Mouse (Mus musculus) embryo, embryonic 10 days (tissue): Measurements from ENCODE around the gene Pcca.
"Not testable (repeated sequence)": the region's sequence is repeated elsewhere in the genome, so short reads cannot be mapped to it uniquely, and the experiment has no call there.

ENCODE experiments used
- DNase-seq: peaks from one replicate; pipeline ENCODE4 v3.0.0-alpha.2; 2015; ENCODE audit warnings: low spot score

The Pcca gene

DNA sequence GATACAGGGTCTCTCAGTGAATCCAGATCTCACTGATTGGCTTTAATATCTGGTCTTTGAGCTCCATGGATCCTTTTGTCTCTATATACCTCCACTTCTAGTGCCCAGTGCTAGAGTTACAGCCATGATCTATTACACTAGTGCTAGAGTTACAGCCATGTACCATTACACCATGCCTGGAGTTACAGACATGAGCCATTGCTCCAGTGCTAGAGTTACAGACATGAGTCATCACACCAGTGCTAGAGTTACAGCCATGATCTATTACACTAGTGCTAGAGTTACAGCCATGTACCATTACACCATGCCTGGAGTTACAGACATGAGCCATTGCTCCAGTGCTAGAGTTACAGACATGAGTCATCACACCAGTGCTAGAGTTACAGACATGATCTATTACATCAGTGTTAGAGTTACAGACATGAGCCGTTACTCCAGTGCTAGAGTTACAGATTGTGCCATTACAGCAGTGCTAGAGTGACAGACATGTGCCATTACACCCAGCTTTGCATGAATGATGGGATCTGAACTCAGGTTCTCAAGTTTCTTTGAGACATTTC lies 26.8 kb downstream of the Pcca start:
- DNase-seq, result not testable (repeated sequence)

DNA sequence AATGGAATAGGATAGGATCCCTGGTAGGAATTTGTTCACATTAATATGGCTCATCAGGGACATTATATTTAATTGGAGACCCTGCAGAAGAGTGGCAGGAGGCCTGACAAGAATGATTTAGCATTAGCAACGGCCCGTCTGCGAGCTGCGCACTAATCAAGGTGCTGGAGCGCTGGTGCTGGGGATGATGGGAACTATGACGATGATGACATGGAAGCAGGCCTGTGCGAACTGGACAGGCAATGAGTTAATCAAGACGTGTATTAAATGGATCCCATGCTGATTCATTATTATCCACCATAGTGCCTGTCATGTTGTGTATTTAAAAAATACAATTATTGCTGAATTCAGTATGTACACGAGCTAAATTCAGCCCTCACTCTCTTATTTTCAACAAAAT lies 36.7 kb downstream of the Pcca start:
- DNase-seq, result no peak

DNA sequence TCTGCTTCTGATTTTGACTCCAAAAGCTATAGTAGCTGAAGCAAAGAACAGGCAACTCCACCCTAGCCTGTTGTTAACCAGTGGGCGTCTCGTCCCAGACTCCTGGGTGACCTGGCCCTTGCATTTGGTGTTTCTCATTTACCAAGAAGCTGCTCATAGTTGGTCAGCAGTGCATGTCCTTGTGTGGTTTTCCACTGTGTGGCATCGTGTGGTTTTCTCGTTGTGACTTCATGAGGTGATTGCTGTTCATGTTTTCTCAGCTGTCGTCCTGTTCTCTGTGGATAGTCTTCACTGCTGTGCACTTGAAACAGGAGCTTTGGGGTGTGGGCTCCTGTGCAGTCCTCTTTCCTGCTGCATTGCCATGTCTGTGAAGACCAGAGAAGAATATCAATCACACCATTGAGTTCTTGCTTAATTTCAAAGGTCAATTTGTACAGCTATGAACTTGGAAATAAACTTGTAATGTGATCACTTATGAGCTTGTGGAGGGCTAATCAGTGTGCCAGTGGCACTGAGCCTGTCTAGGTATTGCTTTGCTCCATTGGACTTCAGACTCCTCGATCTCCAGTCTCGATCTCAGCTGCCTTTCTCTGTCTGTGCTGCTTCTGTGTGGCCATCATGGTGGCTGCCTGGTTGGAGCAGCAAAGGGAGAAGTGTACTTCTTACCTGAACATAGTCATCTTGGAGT lies 40.1 kb downstream of the Pcca start:
- DNase-seq, result no peak

DNA sequence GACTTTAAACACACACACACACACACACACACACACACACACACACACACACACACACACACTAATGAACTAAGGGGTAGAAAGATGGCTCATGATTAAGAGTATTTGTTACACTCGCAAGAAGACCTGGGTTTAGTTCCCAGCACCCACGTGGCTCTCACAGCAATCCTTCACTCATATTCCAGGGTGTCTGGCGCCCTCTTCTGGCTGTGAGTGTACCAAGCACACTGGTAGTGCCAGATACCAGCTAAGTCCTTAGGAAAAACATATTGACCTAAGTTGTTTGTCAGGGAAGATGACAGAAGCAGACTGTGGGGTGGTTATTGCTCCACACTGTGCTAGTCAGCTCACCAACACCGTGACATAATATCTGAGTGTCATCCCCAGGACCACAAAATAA lies 43.7 kb downstream of the Pcca start:
- DNase-seq, result no peak

DNA sequence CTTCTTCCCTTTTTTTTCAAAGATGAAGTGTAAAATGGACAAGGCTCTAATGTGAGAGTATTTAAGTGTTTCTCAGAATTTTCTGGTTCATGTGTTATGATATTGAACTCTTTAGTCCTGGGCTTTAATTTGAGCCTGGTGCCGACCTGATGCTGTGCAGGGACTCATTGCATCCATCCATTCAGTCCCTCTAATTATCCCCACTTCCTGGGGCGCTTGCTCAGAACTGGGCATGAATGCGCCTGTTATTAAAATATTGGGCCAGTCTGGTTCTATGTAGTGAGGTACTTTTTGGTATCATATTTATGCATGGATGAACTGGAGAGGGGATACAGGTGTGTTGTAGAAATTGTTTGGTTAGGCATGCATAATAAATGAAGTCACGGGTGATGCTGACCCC lies 47.9 kb downstream of the Pcca start:
- no peak for DNase-seq

DNA sequence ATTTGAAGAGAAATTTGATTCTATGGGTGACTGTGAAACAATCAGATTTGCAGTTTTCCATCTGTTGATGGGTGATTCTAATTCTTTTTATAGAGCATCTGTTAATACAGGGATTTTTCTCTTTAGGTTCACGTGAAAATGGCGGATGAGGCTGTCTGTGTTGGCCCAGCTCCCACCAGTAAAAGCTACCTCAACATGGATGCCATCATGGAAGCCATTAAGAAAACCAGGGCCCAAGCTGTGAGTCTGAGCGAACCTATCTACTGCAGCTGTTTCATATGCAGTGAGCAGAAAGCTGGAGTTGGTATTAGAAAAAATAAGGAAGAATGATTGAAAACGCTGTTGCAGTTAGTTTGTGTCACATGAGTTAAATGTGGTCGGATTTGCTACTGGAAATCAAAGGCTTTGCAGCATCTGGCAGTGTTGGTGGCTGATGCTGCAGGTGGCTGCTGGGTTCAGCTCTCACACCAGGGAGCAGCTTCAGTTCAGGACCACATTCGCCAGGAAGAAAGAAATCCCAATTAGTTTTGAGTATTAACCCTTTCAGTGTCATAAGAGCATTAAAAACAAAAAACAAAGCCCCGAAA lies 48.5 kb downstream of the Pcca start:
- no peak for DNase-seq

DNA sequence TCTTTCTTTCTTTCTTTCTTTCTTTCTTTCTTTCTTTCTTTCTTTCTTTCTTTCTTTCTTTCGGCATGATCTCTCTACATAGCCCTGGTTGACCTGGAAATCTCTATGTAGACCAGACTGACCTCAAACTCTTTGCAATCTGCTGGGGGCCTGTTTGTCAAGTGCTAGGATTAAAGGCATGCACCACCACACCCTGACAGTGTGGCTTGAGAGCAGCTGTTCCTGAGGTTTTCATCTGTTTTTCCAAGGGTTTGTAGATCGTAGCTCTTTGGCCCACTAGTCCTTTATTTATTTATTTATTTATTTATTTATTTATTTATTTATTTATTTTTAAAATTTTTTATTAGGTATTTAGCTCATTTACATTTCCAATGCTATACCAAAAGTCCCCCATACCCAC lies 50.0 kb downstream of the Pcca start:
- not testable (repeated sequence) for DNase-seq

DNA sequence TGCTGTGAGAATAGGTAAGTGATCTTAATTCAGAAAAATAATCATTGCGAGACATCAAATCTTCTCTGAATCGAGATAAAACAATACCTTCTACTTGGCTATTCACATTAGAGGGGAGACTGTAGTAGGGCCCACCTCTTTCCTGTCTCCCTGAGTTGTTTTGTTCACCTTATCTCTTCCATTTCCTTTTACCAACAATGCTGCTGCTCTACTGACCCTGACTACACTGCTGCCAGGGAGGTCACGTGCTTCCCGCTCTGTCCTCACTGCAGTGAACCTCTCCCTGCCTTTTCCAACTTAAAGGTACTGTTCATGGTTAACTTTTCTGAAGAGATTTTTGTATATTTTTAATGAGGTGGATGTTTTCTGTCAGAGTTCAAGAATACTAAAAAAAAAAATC lies 52.8 kb downstream of the Pcca start:
- DNase-seq, result no peak

DNA sequence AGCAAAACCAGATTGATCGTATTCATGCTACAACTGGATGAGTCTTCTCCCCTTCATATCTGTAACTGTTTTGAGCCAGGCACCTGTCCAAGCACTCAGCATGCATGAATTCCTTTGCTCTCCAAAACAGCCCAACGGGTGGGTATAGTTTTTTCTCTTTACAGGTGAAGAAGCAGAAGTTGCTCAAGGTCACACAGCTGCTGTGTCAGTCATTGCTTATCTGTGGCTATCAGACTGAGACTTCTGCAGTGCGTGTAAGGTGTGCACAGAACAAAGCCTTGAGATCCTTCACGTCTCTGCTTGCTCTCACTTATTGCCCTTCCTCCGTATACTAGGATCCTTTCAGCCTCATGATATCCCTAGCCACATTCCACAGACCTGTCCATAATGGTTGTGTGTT lies 63.4 kb downstream of the Pcca start:
- no peak for DNase-seq

DNA sequence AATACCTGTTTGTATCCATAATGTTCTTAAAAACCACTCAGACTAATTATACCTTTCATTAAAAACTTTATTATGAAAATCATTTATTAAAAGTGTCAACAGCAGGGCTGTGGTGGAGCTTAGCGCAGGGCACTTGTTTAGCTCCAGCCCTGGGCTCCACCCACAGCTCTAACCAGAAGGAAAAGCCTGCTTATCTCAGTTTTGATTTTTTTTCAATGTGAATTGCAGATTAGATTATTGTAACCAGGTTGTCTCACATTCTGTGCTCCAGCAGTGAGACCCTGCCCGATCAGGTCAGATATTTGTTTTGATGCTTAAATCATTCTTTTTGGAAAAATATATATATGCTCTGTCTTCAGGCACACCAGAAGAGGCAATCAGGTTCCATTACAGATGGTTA lies 64.7 kb downstream of the Pcca start:
- no peak for DNase-seq

DNA sequence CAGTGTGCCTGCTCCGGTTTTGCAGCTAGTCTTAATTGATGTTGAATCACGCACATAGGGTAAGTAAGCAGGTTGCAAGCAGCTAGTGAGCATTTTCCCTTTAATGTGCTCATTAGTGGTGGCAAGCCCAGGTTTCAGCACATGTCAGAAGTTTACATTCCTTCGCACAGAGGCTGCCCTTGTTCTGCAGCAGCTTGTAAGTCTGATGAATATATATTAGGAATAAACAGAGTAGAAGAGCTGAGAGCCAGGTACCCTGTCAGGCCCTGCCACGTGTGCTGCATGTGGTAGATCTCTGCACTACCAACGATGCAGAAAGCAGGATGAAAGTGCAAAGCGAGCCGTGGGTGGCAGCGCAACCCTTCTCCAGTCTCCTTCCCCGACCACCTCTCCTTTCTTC lies 65.7 kb downstream of the Pcca start:
- no peak for DNase-seq

DNA sequence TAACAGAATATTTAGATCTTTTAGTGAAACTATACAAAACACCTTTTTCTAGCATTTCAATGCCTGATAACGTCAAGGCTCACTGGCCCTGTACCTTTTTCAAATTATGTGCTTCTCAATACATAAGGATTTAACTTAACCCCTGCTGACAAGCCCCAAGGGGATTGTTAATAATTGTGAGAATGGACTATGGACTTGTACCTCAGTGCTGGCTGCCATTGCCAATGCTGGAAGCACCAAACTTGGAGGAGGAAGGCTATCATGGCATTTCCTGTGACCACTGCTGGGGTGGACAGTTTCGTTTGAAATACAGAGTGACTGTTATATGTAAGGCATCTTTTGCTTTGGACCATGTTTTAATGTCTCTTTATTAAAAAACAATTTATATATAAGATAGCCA lies 68.6 kb downstream of the Pcca start:
- DNase-seq, result no peak

DNA sequence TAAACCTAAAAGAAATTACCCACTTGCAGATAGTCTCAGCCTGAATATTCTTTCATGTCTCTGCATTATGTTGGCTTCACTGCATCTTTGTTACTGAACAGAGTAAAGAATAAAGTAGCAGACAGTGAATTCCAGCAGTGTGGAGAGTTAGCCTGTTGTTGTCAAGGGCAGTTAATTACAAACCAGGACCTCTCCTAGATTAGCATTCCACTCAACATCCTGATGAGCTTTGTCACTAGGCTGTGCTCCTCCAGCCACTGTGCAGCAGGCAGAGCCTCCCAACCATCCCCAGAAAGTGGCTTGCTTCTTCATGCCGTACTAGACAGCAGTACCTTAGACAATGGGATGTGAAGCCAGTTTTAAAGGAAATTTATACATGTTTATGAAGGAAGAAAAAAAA lies 72.4 kb downstream of the Pcca start:
- DNase-seq, result no peak

DNA sequence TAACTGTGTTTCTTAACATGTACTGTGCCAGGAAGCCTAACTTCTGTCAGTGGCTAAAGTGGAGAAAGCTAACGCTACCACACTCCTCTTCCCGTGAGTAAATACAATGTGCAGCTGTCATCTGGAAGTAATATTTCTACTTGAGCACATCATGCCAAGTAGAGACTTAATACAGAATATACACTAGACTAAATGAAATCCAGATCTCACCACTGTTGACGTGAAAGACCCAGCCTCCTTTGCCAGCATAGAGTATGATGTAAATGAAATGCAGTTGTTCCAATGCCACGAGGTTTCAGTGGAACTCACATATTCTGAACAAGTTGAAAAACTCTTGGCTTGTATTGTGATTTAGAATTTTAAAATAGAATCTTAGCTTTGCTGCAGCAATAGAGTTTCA lies 73.3 kb downstream of the Pcca start:
- DNase-seq, result no peak

DNA sequence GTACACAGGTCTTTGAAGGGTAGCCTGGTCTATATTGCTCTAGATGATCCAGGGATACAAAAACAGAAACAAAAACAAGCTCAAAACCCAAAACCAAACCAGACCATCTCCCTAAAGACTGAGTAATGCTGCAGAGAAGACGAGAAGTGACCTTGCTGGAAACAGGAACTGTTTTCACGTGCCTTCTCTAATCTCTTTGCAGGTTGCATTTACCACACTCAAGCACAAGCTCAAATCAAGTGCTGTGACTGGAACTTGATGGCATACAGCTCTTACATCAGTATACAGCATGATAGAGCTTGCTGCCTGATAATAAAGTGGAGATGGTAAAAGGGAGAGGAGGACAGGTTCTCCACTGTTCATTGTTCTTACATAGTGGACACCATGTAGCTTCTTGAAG lies 74.2 kb downstream of the Pcca start:
- no peak for DNase-seq

DNA sequence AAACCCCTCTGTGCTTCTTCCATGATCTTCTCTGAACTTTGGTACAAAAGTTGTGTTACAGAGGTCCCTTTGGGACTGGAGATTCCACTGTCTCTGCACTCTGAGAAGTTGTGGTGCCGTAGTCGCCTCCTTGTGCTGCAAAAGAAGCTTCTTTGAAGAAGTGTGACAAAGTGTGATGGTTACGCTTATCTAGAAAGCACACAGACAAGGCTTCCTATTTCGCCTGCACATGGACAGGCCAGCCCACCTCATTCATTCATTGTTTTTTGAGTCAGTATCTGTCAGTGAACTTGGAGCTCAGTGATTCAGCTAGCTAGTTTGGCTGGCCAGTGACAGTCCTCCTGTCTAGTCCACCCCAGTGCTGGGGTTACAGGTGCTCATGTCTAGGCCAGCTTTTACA lies 76.9 kb downstream of the Pcca start:
- DNase-seq, result no peak

DNA sequence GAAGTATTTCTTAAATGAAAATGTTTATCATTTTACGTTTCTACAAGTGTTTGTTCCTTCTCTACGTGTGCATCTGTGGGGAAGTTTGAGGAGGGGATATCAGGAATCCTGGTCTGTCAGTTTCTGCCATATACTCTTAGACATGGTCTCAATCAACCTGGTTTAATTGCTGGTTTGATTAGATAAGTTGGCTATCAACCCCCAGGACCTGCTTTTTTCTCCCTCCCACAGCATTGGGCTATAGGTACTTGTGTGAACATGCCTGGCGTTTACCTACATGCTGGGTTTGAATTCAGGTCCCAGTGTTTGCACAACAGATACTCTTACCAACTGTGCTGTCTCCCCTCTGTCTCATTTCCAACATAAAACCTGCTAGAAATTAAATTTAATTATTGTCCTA lies 78.2 kb downstream of the Pcca start:
- DNase-seq, result no peak

DNA sequence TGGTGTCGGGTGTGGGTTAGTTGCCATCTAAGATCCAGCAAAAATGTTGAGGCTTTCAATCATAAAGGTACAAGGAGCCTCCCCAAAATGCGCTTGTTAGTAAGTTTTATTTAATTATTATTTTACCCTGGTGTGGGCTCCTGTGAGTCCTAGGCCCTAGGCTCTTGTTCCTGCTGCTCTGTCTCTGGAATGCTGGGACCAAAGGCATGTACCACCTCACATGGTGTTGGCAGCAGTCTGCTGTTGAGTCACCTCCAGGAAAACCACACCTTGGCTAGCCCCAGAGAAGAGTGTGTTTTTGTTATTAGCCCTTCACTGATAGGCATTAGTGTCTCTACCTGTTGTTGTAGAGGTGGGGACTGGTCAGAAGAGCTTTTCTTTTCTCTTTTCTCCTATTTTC lies 83.5 kb downstream of the Pcca start:
- DNase-seq, result no peak

DNA sequence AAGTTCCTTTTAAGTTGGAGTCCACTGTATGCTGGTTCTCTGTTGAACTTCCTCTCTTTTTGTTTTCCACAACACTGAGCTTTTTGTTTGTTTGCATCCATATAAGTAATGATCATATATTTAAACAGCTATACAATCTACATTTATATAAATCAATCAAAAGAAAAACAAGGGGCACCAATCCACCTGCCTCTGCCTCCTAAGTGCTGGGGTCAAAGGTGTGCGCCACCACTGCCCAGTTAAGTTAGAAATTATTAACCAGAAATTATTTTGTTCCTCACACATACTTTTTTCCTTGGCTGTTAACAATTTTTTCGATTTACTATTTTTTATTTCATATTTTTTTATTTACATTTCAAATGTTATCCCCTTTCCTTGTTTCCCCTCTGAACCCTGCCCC lies 99.3 kb downstream of the Pcca start:
- no peak for DNase-seq

DNA sequence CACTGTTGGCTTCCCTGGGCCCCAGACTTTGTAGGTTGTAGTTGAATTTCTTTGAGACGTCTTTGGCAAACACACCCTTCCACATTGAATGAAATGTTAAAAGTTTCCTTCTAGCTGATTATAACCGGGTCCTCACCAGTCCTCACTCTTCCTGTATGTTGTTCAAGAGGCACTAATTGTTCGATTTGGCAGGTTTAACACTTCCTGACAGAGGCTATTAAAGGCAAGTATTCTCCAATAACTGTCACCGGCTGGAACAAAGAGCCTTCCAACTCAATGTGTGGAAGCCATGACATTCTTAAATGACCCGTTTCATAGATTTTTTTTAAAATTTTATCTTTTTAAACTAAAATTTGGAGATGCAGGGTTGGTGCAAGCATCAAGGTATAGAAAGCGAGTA lies 102.5 kb downstream of the Pcca start:
- no peak for DNase-seq

DNA sequence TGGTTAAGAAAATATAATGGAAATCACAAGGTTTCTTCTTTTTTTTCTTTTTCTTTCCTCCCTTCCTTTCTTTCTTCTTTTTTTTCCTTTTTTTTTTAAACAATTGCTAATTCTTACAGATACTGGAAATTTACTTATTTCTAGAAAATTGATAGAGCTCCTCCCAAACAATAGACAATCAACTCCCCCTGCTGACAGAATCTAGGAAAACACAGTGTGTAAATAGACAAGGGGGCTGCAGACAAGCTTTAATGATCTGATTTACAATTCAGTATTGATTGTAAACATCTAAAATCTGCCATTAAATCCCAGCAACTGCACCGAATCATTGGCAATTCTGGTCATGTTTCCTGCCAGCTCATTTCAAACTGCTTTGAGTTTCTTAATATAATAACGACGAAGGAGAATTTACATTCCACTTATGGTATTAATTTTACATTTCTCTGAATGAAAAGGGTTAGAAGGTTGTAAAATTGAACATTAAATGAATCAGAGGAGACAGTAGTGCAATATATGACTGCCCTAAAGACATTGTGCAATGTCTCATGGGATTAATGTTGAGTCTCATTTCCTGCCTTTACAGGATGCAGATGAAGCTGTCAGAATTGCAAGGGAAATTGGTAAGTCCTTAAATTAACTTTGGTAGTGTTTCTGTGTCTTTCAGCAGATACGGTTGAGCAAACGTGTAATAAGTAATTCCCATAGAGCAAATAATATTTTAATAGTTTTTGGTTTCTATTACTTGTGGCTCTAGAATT lies 103.9 kb downstream of the Pcca start:
- DNase-seq, result peak; percentile 22

DNA sequence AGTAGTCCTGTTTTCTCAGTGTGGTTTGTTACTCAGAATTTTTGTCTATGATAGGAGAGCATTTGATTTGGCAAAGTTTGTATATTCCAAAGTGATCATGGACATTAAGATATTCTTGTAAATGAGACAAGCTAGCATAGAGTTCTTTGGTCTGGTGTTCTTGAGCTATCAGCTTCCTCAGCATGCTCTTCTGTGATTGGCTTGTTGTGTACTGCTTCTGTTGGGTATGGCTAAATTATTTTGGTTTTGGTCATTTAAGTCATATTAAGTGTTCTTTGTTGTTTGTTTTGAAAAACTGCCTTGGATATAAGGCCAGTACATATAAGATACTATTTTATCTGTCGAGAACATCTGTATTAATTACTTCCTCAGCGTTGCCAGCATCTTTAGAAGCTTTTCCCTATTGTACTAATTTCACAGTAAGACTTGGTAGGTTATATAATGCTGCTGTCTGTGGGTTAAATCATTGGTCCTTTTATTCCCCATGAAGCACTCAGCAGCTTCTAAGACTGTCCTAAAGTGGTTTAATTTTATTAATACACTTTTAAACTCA lies 105.1 kb downstream of the Pcca start:
- DNase-seq, result no peak

DNA sequence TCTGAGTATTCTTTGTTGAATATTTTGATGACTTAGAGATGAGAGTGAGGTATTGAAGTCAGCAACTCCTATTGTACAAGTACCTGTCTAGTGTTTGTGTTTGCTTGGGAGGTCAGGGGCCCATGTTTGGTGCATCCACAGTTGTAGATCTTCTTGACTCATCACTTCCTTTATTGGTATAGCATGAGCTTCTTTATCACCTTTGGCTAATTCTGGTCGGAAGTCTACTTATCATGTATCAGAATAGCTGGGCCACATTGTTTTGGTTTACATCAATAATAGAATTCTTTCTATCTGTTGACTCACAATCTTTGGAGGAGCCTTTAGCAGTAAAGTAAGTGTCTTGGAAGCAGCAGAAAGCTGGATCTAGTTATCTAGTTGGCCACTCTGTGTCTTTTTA lies 108.3 kb downstream of the Pcca start:
- peak; percentile 2 for DNase-seq
